Mouse (Mus musculus) embryo, embryonic 11.5 days (tissue): ENCODE data around the gene Lbx1.

Experiments
- DNase-seq: peaks from one replicate; pipeline ENCODE4 v3.0.0-alpha.2; 2012; ENCODE audit warnings: low read depth, low spot score

Lbx1 gene

GRCm38 (mm10) chr19:45235766-45236362 lies at the start of gene Lbx1:
TSS of gene Lbx1 (minus strand) at chr19:45235812.
- no peak for DNase-seq

- DNase-seq: no peak
These were observed 47.7 kb upstream of the Lbx1 start for GRCm38 (mm10) chr19:45283302-45283701.

DNA sequence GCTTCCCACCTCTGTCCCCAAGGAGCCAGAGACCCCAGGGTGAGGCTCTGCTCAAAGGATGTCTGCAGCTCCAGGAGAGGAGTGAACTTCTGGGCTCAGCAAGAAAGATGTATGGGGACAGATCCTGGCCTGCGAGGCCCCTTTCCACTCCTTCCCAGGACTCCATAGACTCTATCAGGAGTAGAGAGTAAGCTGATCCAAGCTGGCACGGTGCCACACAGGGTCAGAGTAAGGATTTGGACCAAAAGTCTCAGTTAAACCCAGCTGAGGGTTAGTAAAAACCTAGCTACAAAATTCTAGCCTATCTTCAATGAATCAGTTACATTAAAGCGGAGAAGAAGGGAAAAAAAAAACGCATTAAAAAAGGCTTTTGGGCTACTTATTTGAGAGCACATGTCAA lies 40.6 kb upstream of the Lbx1 start:
- DNase-seq: no peak

DNA sequence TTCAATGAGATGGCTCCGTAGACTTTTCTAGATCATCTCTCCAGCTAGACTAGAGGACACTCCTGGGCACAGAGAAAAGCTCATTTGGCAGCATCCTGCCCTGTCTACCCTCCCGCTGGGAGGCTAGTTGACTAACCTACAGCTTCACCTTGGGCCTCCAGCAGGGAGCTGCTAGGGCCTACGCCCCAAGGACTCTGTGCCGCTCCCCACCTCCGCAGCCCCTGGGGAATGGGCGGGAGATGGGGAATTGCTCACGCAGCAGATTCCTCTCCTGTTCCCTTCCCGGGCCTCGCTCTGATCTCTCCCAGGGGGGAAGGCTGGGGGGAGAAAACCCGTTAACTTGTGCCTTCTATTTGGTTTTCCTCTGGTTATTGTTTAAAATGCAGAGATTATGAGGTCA lies 36.4 kb upstream of the Lbx1 start:
- DNase-seq: no peak

DNA sequence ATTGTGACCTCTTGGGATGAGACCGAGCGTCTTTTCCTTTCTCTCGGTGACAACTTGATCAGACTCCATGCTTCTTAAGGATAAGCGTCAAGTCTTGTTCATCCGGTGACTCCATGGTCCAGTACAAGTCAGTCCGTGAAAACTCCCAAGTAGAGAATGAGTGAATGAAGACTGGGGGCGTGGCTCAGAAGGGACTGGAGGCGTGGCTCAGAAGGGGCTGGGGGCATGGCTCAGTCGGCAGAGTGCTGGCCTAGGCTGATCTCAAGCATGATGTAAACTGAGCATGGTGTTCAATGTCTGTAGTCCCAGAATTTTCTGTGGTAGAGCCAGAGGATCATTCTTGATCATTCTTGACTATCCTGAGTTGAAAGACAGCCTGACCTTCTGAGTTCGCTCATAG lies 27.4 kb upstream of the Lbx1 start:
- no peak for DNase-seq

DNA sequence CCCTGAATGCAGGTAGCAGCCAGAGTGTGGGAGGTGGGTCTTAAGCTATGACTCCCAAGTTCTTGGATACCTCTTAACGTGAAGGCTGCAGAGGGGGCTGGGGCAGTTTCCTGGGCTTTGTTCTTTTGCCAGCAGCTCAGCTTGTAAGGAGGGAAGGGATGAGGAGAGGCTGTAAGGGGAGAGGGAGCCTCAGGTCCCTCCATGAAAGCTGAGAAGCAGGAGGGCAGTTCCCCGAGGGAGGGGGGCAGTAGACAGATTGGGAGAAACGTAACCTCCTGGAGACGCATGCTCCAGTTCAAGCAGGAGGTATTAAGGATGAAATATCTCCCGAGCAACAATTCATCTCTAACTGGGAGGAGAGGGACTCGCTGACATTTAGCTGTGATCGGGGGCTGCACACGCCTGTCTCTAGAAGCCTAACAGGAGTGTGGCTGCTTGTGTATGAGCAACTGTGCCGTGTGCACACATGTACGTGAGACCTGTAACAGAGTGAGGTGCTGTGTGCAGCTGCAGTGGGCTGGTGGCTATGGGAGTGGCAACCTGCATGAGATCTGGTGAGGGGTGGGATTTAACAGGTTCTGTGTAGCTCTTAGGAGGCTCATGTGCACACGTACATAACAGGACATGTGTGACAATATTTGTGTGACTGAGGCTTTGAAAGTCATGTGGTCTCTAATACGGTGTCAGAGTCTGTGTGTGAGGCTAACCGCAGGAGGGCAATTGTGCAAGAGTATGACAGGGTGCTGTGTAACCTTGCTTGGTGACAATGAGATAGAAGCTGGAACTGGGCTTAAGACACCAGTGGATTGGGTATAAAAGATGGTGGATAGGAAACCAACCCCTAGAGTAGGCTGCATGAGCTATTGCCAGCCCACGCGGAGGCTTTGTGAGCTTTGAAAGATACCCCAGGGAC lies 22.1 kb upstream of the Lbx1 start:
- DNase-seq: no peak

DNA sequence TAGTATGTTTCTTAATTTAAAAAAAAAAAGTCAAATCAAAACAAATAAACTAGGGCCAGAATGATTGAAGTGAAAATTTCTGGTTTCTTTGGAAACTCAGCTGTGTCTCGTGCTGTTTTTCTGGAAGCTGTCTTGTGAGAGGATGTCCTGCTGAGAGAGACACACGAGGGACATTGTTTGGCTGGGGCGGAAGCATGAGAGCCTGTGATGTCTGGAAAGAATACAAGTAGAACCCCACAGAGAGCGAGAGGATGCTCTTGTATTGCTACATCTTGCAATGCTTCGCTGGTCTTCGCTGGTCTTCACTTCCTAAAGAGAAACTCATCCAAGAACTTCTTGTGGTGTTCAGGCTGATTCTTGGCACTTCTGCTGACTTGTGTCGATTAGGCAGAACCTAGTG lies 19.2 kb upstream of the Lbx1 start:
- no peak for DNase-seq

GRCm38 (mm10) chr19:45252436-45252835 lies 16.8 kb upstream of the Lbx1 start:
- no peak for DNase-seq

DNA sequence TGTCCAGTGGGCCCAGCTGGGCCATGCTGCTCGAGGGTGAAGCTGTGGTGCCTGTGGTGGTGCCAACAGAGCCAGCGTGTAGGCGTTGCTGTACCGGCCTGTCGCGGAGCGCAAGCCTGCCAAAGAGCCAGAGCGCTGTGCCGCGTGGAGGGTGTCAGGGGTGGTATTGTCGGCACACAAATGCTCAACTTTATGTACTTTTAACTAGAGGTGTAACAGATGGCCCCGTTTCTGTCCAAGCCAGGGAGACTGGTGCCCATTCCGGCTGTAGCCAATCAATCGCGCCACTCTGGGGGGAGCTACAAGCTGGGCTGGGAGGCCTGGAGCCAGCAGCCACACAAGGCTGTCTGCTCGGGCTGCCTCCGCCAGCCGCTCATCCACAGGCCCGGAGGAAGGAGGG lies 13.1 kb upstream of the Lbx1 start:
- no peak for DNase-seq

DNA sequence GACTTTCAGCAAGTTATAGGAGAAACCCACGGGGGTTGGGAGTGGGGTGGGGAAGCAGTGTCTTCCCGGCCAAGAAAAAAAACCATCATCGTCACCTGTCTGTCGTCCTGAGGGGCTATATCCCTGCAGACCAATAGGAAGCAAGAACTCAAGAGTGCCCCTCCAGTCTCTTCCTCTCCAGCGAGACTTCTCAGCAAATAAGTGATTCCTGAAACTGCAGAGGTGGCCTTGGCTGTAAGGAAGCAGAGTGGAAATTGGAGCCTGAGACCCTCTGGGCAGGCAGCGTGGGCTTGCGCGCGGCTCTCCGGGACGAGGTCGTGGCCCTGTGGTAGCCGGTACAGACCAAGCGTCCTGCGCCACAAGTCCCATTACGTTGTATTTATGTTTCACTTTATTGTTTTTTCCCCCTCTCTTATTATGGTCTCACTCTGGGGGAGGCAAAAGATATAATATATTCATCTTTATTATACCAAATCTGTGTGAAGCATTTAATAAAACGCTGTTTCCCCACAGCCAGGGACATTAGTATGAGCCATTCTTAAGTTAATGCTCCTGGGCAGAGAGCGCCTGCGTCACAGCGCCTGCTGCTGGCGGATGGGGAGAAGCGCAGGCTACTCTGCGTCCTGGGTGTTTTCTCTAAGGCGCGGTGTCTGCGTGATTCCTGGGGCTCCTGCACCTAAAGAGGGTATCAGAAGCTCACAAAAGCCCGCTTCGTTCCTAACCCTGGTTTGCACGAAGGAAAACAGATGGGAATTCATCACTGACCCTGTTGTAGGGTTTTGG lies 8.5 kb upstream of the Lbx1 start:
- DNase-seq: no peak

DNA sequence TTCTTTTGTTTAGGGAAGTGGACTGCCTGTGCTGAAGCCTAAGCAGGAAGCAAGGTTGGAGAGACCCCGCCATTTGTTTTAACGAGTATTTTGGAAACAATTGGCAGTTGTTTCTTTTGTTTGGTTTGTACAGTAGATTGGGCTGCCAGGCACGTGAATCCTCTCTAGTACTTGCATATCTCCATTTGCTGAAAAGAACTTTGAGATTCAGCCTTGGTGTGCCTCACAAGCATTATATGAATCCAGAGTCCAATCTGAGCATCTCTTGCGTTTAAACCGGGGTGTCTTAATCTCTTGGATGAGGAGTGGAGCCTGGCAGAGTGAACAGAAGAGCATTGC lies 7.6 kb upstream of the Lbx1 start:
- DNase-seq: no peak

DNA sequence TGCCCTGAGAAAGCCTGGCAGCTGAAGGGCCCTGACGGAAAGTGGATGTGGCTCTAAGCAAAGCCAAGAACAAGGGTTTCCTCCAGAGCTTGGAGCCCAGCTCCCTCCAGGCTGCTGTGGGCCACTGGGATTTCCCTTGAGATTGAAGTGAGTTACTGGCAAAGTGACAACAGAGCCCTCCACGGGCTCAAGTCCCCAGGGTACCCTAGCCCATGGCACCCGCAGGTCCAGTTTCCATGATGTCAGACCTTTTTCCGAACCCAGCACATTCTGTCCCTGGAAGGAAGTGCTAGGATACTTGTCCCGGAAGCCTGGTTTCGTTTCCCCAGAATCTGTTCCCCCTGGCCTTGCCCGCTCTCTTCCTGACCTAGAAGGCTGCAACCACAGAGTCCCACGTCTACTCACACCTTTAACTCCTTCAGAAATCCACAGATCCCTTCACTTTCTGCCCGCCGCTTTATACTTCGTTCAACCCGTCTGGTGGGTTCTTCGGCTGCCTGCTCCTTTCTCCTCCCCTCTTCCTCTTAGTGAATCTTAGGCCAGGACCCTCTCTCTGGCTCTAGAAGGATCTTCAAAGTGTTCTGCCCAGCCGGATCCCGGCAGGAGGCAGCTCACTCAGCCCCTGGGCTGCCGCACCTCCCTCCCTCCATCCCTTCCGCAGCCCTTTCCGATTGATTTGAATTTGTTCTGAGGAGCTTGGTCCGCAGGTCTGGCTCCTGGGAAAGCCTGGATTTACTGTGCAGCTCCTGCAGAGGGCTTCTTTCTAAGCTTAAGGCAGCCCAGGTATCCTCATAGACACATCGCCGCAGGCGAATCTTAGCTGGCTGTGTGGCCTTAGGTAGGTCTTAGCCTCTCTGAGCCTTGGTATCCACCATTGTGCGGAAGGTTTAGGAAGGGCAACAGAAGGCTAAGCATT lies 7.0 kb upstream of the Lbx1 start:
- DNase-seq: no peak

- no peak for DNase-seq
These were observed 6.4 kb upstream of the Lbx1 start for GRCm38 (mm10) chr19:45242017-45242347.

GRCm38 (mm10) chr19:45240026-45240425 lies 4.4 kb upstream of the Lbx1 start:
- DNase-seq: no peak

- DNase-seq: no peak
These were observed 3.6 kb upstream of the Lbx1 start for GRCm38 (mm10) chr19:45239191-45239590.

DNA sequence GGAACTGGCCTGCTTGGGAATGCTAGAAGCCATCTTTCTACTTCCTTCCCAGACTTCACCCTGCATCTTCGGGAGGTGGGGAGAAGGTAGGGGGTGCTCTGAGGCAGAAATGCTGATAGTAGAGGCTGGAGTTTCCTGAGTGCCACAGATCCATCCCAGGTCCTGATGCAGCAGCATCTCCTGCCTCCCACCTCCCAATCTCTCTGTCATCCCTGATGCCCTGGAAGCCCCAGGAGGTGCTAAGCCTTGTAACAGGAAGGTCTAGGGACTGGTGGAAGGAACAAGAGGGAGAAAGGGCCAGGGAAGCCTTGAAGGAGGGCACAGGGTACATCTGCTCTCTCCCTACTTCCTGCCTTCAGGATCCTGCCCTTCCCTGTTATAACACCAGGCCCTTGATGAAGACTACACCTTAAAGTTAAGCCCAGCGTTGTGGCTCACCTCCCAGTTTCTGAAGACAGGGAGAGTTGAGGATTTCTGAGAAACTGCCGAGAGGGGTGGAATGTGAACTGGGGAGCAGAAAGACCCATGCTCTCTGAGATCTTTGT lies 2.1 kb upstream of the Lbx1 start:
- DNase-seq: no peak

- DNase-seq: no peak
These were observed 1.5 kb upstream of the Lbx1 start for GRCm38 (mm10) chr19:45237099-45237498.

DNA sequence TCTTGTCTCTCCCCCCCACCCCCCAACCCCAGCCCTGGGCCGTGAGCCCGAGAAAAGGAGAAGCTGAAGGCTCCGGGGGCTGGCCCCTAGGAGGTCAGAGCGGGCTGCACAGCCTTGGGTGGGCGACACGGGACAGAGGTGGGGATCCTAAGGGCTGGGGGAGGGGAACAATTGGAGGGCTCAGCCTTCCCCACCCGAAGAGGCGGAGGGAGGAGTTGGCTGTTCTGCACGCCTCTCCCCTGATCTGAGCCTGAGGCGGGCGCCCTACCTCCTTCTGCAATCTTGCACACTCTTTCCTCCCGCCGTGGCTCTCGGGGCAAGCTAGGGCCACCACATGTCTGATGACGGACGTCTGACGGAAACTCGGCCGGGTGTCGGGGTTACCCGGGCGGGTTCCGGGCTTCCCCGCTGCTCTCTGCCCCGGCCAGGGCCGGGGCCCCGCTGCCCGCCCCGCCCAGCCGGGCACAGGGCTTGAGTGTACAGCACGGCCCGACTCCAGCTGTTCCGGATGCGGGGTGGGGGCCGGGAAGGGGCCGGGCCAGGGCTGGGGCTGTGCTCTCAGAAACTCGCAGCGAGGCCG lies 841 bp upstream of the Lbx1 start:
- DNase-seq: no peak

DNA sequence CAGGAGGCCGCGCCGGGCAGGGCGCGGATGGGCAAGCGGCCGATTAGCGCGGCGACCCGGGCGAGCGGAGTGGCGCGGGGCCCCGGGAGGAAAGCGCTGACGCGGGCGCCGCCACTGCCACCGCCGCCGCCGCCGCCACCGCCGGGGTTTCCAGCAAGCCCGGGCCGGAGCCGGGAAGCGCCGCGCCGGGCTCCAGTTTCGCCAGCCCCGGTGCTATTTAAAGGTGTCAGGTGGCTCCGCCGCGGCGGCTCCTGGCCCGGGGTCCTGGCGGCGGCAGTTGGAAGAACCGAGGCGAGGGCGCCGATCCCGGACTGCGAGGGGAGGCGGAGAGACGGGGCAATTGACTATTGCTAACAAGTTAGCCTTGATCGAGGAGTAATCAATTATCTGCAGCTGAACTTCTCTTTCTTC lies 276 bp downstream of the Lbx1 start:
- no peak for DNase-seq

- DNase-seq: no peak
These were observed 811 bp downstream of the Lbx1 start for GRCm38 (mm10) chr19:45234771-45235231.
